Mouse (Mus musculus): ENCODE results near the gene Vdac1.

Gene Vdac1

GRCm38 (mm10) chr11:52420296-52421052 lies 59.8 kb downstream of the Vdac1 start:
- DNase-seq (ENCODE audit: low spot score in 2 of 2): no peak

- DNase-seq (ENCODE audit: low spot score in 2 of 2): peak in 1 of 2 experiments; percentile 70
These were observed 60.6 kb downstream of the Vdac1 start for GRCm38 (mm10) chr11:52421053-52421778.

GRCm38 (mm10) chr11:52429440-52429839 lies 68.8 kb downstream of the Vdac1 start:
- DNase-seq (ENCODE audit: low spot score in 2 of 2): no peak

GRCm38 (mm10) chr11:52431594-52431993 lies 70.9 kb downstream of the Vdac1 start:
- DNase-seq (ENCODE audit: low spot score in 2 of 2): no peak

GRCm38 (mm10) chr11:52432148-52432547 lies 71.5 kb downstream of the Vdac1 start:
- no peak for DNase-seq (ENCODE audit: low spot score in 2 of 2)

- DNase-seq (ENCODE audit: low spot score in 2 of 2): no peak
These were observed 72.6 kb downstream of the Vdac1 start for GRCm38 (mm10) chr11:52433076-52433796.

GRCm38 (mm10) chr11:52433797-52434195 lies 73.1 kb downstream of the Vdac1 start:
- no peak for DNase-seq (ENCODE audit: low spot score in 2 of 2)

- no peak for DNase-seq (ENCODE audit: low spot score in 2 of 2)
These were observed 74.8 kb downstream of the Vdac1 start for GRCm38 (mm10) chr11:52435466-52435865.

GRCm38 (mm10) chr11:52437123-52437522 lies 76.5 kb downstream of the Vdac1 start:
- DNase-seq (ENCODE audit: low spot score in 2 of 2): no peak
